Mouse (Mus musculus): Measurements from ENCODE around the gene Klf12. TPM values are rescaled to one million over a fixed set of nuclear protein-coding genes. Genes with fewer than 3 reads are reported as not detected.

Gene Klf12
- total and polyA plus RNA-seq, 3 experiments: 3.3 to 9.7 (median 8.6) TPM

- no peaks in the 10 kb centered on the region for H3K27me3 ChIP-seq (replicated peaks)
- H3K9ac ChIP-seq (ENCODE audit: insufficient read depth, low read depth): no peak overlapping the region
- dilution Hi-C loops (cut with MboI; ENCODE audit: extremely low pct_ligation_motif_present, extremely low pct_unique_long_range_greater_than_20kb, low sequenced_read_pairs) (no loop called here), in situ Hi-C loops (cut with MboI; ENCODE audit: low pct_ligation_motif_present, low pct_unique_long_range_greater_than_20kb, low sequenced_read_pairs) (no loop called here)
- H3K4me1 ChIP-seq (ENCODE audit: control insufficient read depth in 1 of 2, insufficient read depth in 2 of 2): no peaks in the 10 kb centered on the region
- H3K4me2 ChIP-seq (ENCODE audit: insufficient read depth, low read depth, poor library complexity, severe bottlenecking): no peak overlapping the region
- DNase-seq (ENCODE audit: extremely low read depth): no peak
- H3K27ac ChIP-seq (ENCODE audit: insufficient read depth, low read depth): no peak overlapping the region
- no peaks in the 10 kb centered on the region for H3K36me3 ChIP-seq (replicated peaks in 1 of 2; ENCODE audit: control insufficient read depth in 1 of 2, insufficient read depth in 1 of 2, low read length in 1 of 2)
- TF ChIP-seq MXI1 (IDR thresholded peaks at IDR 0.05; ENCODE audit: low read depth, low read length): no peak
- no peak for TF ChIP-seq HCFC1 (IDR thresholded peaks at IDR 0.05; ENCODE audit: low read depth, low read length)
- TF ChIP-seq CTCF (conservative IDR thresholded peaks at IDR 0.05 in 1 of 2, IDR thresholded peaks at IDR 0.05 in 1 of 2; ENCODE audit: low read depth in 2 of 2, low read length in 2 of 2): no peak
- TF ChIP-seq MAFK (IDR thresholded peaks at IDR 0.05; ENCODE audit: insufficient replicate concordance, low read length): no peak
- no peak for TF ChIP-seq MAX (IDR thresholded peaks at IDR 0.05; ENCODE audit: low read length)
- TF ChIP-seq IRF4 (IDR thresholded peaks at IDR 0.05; ENCODE audit: low read depth, low read length): no peak
- no peak for TF ChIP-seq CHD1 (IDR thresholded peaks at IDR 0.05; ENCODE audit: low read depth, low read length)
- TF ChIP-seq ZC3H11A (IDR thresholded peaks at IDR 0.05; ENCODE audit: low read depth, low read length): no peak
- TF ChIP-seq POLR2A (IDR thresholded peaks at IDR 0.05; ENCODE audit: low read depth, low read length): no peak
- no peak for TF ChIP-seq TCF12 (IDR thresholded peaks at IDR 0.05; ENCODE audit: low read depth, low read length)
- TF ChIP-seq MAZ (IDR thresholded peaks at IDR 0.05; ENCODE audit: low read depth, low read length): no peak
- TF ChIP-seq USF1 (IDR thresholded peaks at IDR 0.05; ENCODE audit: low read depth, low read length): no peak
- TF ChIP-seq EP300 (IDR thresholded peaks at IDR 0.05; ENCODE audit: low read length): no peak
- no peak for TF ChIP-seq RAD21 (IDR thresholded peaks at IDR 0.05; ENCODE audit: low read depth, low read length)
- no peak for TF ChIP-seq TBP (conservative IDR thresholded peaks at IDR 0.05; ENCODE audit: low read depth, low read length)
- no peak for TF ChIP-seq PAX5 (IDR thresholded peaks at IDR 0.05; ENCODE audit: low read length)
- no peak for TF ChIP-seq USF2 (conservative IDR thresholded peaks at IDR 0.05; ENCODE audit: low read depth, low read length)
- no peak for TF ChIP-seq SMC3 (IDR thresholded peaks at IDR 0.05; ENCODE audit: low read depth, low read length)
- H3K9me3 ChIP-seq (replicated peaks; ENCODE audit: low read length): no peaks in the 10 kb centered on the region
- no peaks in the 10 kb centered on the region for H3K79me2 ChIP-seq (replicated peaks; ENCODE audit: control insufficient read depth, extremely low read depth, insufficient read depth, poor library complexity, severe bottlenecking)
- no peak overlapping the region for H3K4me3 ChIP-seq (replicated peaks in 1 of 3; ENCODE audit: low read depth in 2 of 3, low read length in 2 of 3, poor library complexity in 1 of 3)
These were observed 16.4 kb upstream of the Klf12 start for GRCm38 (mm10) chr14:100300905-100301304.

- no peak overlapping the region for H3K4me3 ChIP-seq (replicated peaks in 1 of 3; ENCODE audit: low read depth in 2 of 3, low read length in 2 of 3, poor library complexity in 1 of 3)
- no peak overlapping the region for H3K9ac ChIP-seq (ENCODE audit: insufficient read depth, low read depth)
- dilution Hi-C loops (cut with MboI; ENCODE audit: extremely low pct_ligation_motif_present, extremely low pct_unique_long_range_greater_than_20kb, low sequenced_read_pairs): no loop called here
- no peaks in the 10 kb centered on the region for H3K36me3 ChIP-seq (replicated peaks in 1 of 2; ENCODE audit: control insufficient read depth in 1 of 2, insufficient read depth in 1 of 2, low read length in 1 of 2)
- 0 out of 2 replicates have a peak, but pooled peaks have one; percentile 6 for TF ChIP-seq BHLHE40 (IDR thresholded peaks at IDR 0.05; ENCODE audit: low read depth, low read length)
- no peak for TF ChIP-seq EP300 (IDR thresholded peaks at IDR 0.05; ENCODE audit: low read length)
- no peaks in the 10 kb centered on the region for H3K27me3 ChIP-seq (replicated peaks)
- DNase-seq (ENCODE audit: extremely low read depth): no peak
- no peaks in the 10 kb centered on the region for H3K79me2 ChIP-seq (replicated peaks; ENCODE audit: control insufficient read depth, extremely low read depth, insufficient read depth, poor library complexity, severe bottlenecking)
- H3K4me2 ChIP-seq (ENCODE audit: insufficient read depth, low read depth, poor library complexity, severe bottlenecking): no peak overlapping the region
- in situ Hi-C loops (cut with MboI; ENCODE audit: low pct_ligation_motif_present, low pct_unique_long_range_greater_than_20kb, low sequenced_read_pairs): no loop called here
- H3K27ac ChIP-seq (ENCODE audit: insufficient read depth, low read depth): no peak overlapping the region
- no peaks in the 10 kb centered on the region for H3K4me1 ChIP-seq (ENCODE audit: control insufficient read depth in 1 of 2, insufficient read depth in 2 of 2)
- no peaks in the 10 kb centered on the region for H3K9me3 ChIP-seq (replicated peaks; ENCODE audit: low read length)
These were observed 14.4 kb upstream of the Klf12 start for GRCm38 (mm10) chr14:100298892-100299291.

All from CH12.LX (cell line).